Mouse (Mus musculus): ENCODE results near the gene Tmem186. TPM values are rescaled to one million over a fixed set of nuclear protein-coding genes. Genes with fewer than 3 reads are reported as not detected.
A peak's percentile ranks its signal among the peaks of the same experiment; 100 is the strongest.

Gene Tmem186
- polyA plus RNA-seq, 1 experiment from 2014 or later = 19.9 TPM

GRCm38 (mm10) chr16:8670041-8671035, 32.8 kb upstream of the Tmem186 start:
- Histone ChIP-seq H3K27ac (ENCODE audit: low read depth, low read length) (peak overlapping the region; percentile 46), H3K27me3 (ENCODE audit: control insufficient read depth, insufficient read depth, low read length) (peaks cover 5% of the 10 kb centered on the region; the same call in 1 of the 2 replicates), H3K36me3 (ENCODE audit: control insufficient read depth, insufficient read depth, low read length) (no peaks in the 10 kb centered on the region), H3K4me3 (ENCODE audit: low read depth, low read length) (peak overlapping the region; percentile 65), H3K9ac (ENCODE audit: low read length) (peak overlapping the region; percentile 76), H3K4me2 (ENCODE audit: low read depth, low read length, severe bottlenecking) (peak overlapping the region; percentile 65), H3K9me3 (ENCODE audit: control insufficient read depth, low read length) (no peaks in the 10 kb centered on the region), H3K4me1 (replicated peaks; ENCODE audit: control insufficient read depth, insufficient read depth, low read length) (peaks cover 11% of the 10 kb centered on the region)
- WGBS = 2% methylated on average over 15 of the region's 15 CpGs
- ATAC-seq (replicated peaks; ENCODE audit: low FRiP score) (peak; percentile 55), DNase-seq (ENCODE audit: low spot score) (peak; percentile 77)

- Histone ChIP-seq H3K4me1 (replicated peaks; ENCODE audit: control insufficient read depth, insufficient read depth, low read length) (peaks cover 11% of the 10 kb centered on the region), H3K9ac (ENCODE audit: low read length) (peak overlapping the region; percentile 37; the same call in 1 of the 2 replicates), H3K9me3 (ENCODE audit: control insufficient read depth, low read length) (no peaks in the 10 kb centered on the region), H3K36me3 (ENCODE audit: control insufficient read depth, insufficient read depth, low read length) (no peaks in the 10 kb centered on the region), H3K4me3 (ENCODE audit: low read depth, low read length) (peak overlapping the region; percentile 65; the same call in 1 of the 2 replicates), H3K27me3 (ENCODE audit: control insufficient read depth, insufficient read depth, low read length) (peaks cover 5% of the 10 kb centered on the region; the same call in 1 of the 2 replicates), H3K4me2 (ENCODE audit: low read depth, low read length, severe bottlenecking) (peak overlapping the region; percentile 65), H3K27ac (ENCODE audit: low read depth, low read length) (no peak overlapping the region)
- WGBS = 44% methylated on average over 5 of the region's 5 CpGs
- DNase-seq (ENCODE audit: low spot score) (no peak), ATAC-seq (replicated peaks; ENCODE audit: low FRiP score) (no peak)
These were observed 31.9 kb upstream of the Tmem186 start for GRCm38 (mm10) chr16:8669432-8669831.

- Histone ChIP-seq H3K4me3 (ENCODE audit: low read depth, low read length) (no peak overlapping the region), H3K4me2 (ENCODE audit: low read depth, low read length, severe bottlenecking) (no peak overlapping the region), H3K27me3 (ENCODE audit: control insufficient read depth, insufficient read depth, low read length) (peaks cover 2% of the 10 kb centered on the region; the same call in 1 of the 2 replicates), H3K9me3 (ENCODE audit: control insufficient read depth, low read length) (no peaks in the 10 kb centered on the region), H3K4me1 (replicated peaks; ENCODE audit: control insufficient read depth, insufficient read depth, low read length) (peaks cover 11% of the 10 kb centered on the region), H3K9ac (ENCODE audit: low read length) (no peak overlapping the region), H3K27ac (ENCODE audit: low read depth, low read length) (no peak overlapping the region), H3K36me3 (ENCODE audit: control insufficient read depth, insufficient read depth, low read length) (no peaks in the 10 kb centered on the region)
- DNase-seq (ENCODE audit: low spot score) (no peak), ATAC-seq (replicated peaks; ENCODE audit: low FRiP score) (no peak)
- 79% methylated on average over 2 of the region's 2 CpGs for WGBS
These were observed 30.9 kb upstream of the Tmem186 start for GRCm38 (mm10) chr16:8668386-8668785.

DNA sequence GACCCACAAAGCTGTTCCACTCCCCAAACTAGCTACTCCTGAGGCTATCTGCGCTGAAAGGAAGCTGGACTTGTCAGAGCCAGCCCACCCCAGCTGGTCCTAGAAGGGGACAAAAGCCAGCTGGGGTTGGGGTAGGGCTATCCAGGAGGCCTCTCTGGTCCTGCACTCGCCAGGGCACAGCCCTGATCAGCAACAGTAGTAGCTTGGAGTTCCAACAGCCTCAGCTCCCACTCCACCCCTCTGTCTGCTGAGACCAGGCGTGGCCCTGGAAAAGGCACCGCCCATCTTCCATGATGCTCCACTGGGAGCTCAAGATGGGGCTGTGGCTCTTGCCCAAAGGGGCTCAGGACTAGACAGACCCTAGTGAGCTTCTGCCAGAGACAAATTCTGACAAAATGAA, 30.3 kb upstream of the Tmem186 start:
- DNase-seq (ENCODE audit: low spot score) (no peak), ATAC-seq (replicated peaks; ENCODE audit: low FRiP score) (no peak)
- no peak overlapping the region for H3K4me3 ChIP-seq (ENCODE audit: low read depth, low read length)
- 75% methylated on average over 4 of the region's 4 CpGs for WGBS
- no peak overlapping the region for H3K9ac ChIP-seq (ENCODE audit: low read length)
- H3K27ac ChIP-seq (ENCODE audit: low read depth, low read length) = no peak overlapping the region
- H3K36me3 ChIP-seq (ENCODE audit: control insufficient read depth, insufficient read depth, low read length) = no peaks in the 10 kb centered on the region
- H3K4me1 ChIP-seq (replicated peaks; ENCODE audit: control insufficient read depth, insufficient read depth, low read length) = peaks cover 11% of the 10 kb centered on the region
- no peaks in the 10 kb centered on the region for H3K27me3 ChIP-seq (ENCODE audit: control insufficient read depth, insufficient read depth, low read length)
- no peaks in the 10 kb centered on the region for H3K9me3 ChIP-seq (ENCODE audit: control insufficient read depth, low read length)
- no peak overlapping the region for H3K4me2 ChIP-seq (ENCODE audit: low read depth, low read length, severe bottlenecking)

DNA sequence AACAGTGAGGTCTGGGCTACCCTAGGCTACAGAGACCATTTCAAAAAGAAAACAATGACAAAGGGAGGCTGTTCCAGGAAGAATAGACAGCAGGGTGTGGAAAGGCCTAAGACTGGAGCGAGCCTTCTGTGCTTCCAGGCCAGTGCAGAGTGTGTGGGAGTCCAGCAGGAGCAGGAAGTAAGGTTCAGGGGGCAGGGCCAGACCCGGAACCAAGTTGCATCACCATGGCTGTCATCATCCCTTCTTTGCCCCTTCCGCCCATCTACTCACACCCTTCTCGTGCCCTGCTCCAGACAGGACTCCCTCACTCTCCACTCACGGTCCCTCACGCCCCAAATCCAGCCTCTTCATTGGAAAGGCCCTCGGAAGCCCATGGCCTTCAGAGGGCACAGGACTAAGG, 29.7 kb upstream of the Tmem186 start:
- Histone ChIP-seq H3K4me1 (replicated peaks; ENCODE audit: control insufficient read depth, insufficient read depth, low read length) (peaks cover 11% of the 10 kb centered on the region), H3K4me2 (ENCODE audit: low read depth, low read length, severe bottlenecking) (no peak overlapping the region), H3K27ac (ENCODE audit: low read depth, low read length) (no peak overlapping the region)

DNA sequence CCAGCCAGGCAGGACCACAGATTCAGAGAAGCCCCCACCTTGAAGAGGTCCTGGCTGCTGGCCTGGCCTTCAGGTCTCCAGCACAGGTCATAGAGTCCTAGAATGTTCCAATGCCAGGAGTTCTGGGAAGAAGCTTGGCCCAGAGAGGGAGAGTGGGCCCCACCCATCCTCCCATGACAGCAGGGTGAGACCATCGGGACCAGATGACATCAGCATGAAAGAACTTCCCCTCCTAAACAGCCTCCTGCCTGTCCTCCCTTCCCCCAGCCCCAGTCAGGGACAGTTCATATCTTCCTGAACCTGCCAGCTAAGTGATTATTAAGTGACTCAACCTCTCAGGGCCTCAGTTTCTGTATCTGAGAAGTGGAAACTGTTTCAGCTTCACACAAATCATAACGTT, 28.9 kb upstream of the Tmem186 start:
- no peak overlapping the region for H3K27ac ChIP-seq (ENCODE audit: low read depth, low read length)
- H3K27me3 ChIP-seq (ENCODE audit: control insufficient read depth, insufficient read depth, low read length) = no peaks in the 10 kb centered on the region
- DNase-seq (ENCODE audit: low spot score) (no peak), ATAC-seq (replicated peaks; ENCODE audit: low FRiP score) (no peak)
- H3K9me3 ChIP-seq (ENCODE audit: control insufficient read depth, low read length) = no peaks in the 10 kb centered on the region
- no peak overlapping the region for H3K4me3 ChIP-seq (ENCODE audit: low read depth, low read length)
- no peak overlapping the region for H3K4me2 ChIP-seq (ENCODE audit: low read depth, low read length, severe bottlenecking)
- H3K9ac ChIP-seq (ENCODE audit: low read length) = no peak overlapping the region
- peaks cover 11% of the 10 kb centered on the region for H3K4me1 ChIP-seq (replicated peaks; ENCODE audit: control insufficient read depth, insufficient read depth, low read length)
- no peaks in the 10 kb centered on the region for H3K36me3 ChIP-seq (ENCODE audit: control insufficient read depth, insufficient read depth, low read length)
- WGBS = 84% methylated on average over 2 of the region's 2 CpGs

More for the DNA sequence above, 29.7 kb upstream of the Tmem186 start:
- no peak for DNase-seq (ENCODE audit: low spot score)
- Histone ChIP-seq H3K9ac (ENCODE audit: low read length) (no peak overlapping the region), H3K27me3 (ENCODE audit: control insufficient read depth, insufficient read depth, low read length) (no peaks in the 10 kb centered on the region), H3K4me3 (ENCODE audit: low read depth, low read length) (no peak overlapping the region), H3K36me3 (ENCODE audit: control insufficient read depth, insufficient read depth, low read length) (no peaks in the 10 kb centered on the region), H3K9me3 (ENCODE audit: control insufficient read depth, low read length) (no peaks in the 10 kb centered on the region)
- no peak for ATAC-seq (replicated peaks; ENCODE audit: low FRiP score)
- 89% methylated on average over 7 of the region's 7 CpGs for WGBS

DNA sequence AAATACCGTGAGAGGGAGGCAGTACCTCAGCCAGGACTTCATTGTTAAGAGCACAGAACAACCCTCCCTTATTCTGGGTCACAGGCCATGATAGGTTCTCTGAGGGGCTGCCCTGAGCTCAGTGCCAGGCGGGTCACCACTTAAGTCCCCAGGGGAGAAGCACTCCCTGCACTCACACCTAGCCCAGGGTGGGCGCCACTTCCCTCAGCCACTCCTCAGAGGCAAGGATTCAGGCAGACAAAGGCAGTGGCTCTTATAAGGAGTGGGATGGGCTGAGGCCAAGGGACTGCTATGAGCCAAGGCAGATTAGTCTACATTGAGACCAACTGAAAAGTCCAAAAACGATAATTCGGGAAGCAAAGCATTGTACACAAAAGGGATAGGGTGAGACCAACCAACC, 27.9 kb upstream of the Tmem186 start:
- H3K27me3 ChIP-seq (ENCODE audit: control insufficient read depth, insufficient read depth, low read length) = no peaks in the 10 kb centered on the region
- H3K4me2 ChIP-seq (ENCODE audit: low read depth, low read length, severe bottlenecking) = no peak overlapping the region
- ATAC-seq (replicated peaks; ENCODE audit: low FRiP score) = no peak
- WGBS = 81% methylated on average over 5 of the region's 5 CpGs
- no peaks in the 10 kb centered on the region for H3K36me3 ChIP-seq (ENCODE audit: control insufficient read depth, insufficient read depth, low read length)
- no peak overlapping the region for H3K4me3 ChIP-seq (ENCODE audit: low read depth, low read length)
- H3K27ac ChIP-seq (ENCODE audit: low read depth, low read length) = no peak overlapping the region
- H3K9ac ChIP-seq (ENCODE audit: low read length) = no peak overlapping the region
- DNase-seq (ENCODE audit: low spot score) = no peak
- peaks cover 8% of the 10 kb centered on the region for H3K4me1 ChIP-seq (replicated peaks; ENCODE audit: control insufficient read depth, insufficient read depth, low read length)
- H3K9me3 ChIP-seq (ENCODE audit: control insufficient read depth, low read length) = no peaks in the 10 kb centered on the region

GRCm38 (mm10) chr16:8663606-8664539, 26.4 kb upstream of the Tmem186 start:
- H3K4me2 ChIP-seq (ENCODE audit: low read depth, low read length, severe bottlenecking) = no peak overlapping the region
- no peak overlapping the region for H3K27ac ChIP-seq (ENCODE audit: low read depth, low read length)
- no peak overlapping the region for H3K4me3 ChIP-seq (ENCODE audit: low read depth, low read length)
- H3K4me1 ChIP-seq (replicated peaks; ENCODE audit: control insufficient read depth, insufficient read depth, low read length) = no peaks in the 10 kb centered on the region; the same call in 1 of the 2 replicates
- H3K9ac ChIP-seq (ENCODE audit: low read length) = no peak overlapping the region
- DNase-seq (ENCODE audit: low spot score) = no peak
- no peaks in the 10 kb centered on the region for H3K36me3 ChIP-seq (ENCODE audit: control insufficient read depth, insufficient read depth, low read length)
- no peak for ATAC-seq (replicated peaks; ENCODE audit: low FRiP score)
- WGBS = 86% methylated on average over 23 of the region's 24 CpGs
- H3K9me3 ChIP-seq (ENCODE audit: control insufficient read depth, low read length) = no peaks in the 10 kb centered on the region
- no peaks in the 10 kb centered on the region for H3K27me3 ChIP-seq (ENCODE audit: control insufficient read depth, insufficient read depth, low read length)
